Mouse (Mus musculus) hindlimb bud, embryonic 11.5 days (tissue): ENCODE measurements around the gene 4930474N05Rik.

Experiments
- DNase-seq: peaks from one replicate; pipeline ENCODE4 v3.0.0-alpha.2; 2012; ENCODE audit warnings: low read depth, low spot score; ENCODE audit errors: extremely low spot score

4930474N05Rik gene

DNA sequence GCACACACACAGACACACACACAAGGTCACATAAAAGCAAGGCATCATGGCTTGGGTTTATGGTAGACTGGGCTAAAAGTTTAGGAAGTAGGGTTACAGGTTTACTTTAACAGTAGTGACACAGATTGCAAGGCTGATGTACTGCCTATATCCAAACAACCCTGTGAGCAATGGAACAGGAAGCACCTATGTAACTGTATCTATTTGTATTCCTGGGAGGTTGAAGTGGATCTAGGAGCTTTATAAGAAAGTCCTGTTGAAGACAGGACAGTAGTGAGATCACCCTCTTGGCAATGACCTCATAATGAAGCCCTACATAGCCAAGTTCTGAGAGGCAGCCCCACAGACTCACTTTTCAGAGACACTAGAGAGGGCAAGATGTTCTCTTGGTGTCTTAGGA is at the start of gene 4930474N05Rik:
Gene 4930474N05Rik (plus strand): TSS at position 301 of the 400 bp plus-strand sequence.
- no peak for DNase-seq

DNA sequence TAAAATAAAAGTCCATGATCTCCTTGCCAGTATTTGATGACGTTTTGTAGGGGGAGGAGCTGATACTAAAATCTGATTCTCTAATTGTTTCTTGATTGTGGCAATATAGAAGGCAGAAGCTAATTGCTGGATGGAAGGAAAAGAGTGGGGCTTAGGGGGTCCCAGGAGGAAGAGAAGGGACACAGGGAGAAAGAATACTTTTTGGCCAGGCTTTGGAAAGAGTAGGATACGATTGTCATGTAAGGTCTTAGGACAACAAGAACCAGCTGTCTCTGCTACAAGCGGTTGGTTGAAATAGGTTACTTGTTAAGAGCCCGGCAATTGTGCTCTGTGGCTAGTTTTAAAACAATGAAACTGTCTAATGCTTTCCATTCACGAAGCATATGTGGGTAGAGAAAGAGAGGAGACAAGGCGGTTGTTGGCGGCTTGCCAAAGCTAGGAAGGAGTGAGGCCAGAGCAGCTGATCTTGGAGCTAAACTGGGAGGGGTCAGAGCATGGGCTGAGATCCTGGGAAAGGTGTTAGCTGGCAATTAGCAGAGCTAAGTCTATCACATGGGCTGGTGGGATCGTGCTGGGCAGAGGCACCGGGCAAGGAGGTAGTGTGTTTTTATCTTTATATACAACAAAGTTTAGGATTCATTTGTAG is 45.8 kb upstream of the 4930474N05Rik start:
- no peak for DNase-seq

DNA sequence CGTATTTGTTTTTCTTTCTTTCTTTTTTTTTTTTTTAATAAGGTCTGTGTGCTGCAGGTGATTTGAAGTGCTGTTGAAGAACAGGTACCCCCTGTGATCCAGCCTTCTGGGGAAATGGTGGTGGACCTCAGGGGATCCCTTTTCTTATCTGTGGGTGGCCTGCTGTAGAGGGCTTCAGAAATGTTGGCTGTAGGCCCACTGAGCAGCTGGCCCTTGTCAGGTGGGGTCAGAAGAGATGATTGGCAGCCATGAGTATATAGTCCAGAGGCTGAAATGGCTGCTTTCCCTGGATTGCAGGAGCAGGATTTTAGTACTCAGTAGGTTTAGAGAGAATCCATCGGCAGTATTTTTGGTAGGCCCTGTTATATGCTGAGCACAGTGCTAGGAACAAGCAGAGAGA is 41.4 kb upstream of the 4930474N05Rik start:
- DNase-seq: no peak

DNA sequence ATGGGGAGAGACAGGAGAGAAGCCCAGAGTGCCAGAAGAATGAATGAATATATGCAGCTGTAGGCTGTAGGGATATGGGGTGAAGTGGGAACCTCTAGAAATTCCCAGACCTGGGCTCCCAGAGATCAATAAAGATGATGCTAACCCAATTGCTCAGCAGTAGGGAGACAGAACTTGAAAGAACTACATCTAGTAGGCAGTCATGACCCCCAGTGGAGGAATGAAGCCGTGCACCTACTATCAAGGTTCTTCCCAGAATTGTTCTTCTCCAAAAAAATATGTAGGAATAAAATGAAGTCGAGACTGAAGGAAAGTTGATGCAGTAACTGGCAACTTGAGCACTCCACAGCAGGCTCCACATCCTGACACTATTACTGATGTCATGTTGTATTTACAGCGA is 3.8 kb downstream of the 4930474N05Rik start:
- no peak for DNase-seq

DNA sequence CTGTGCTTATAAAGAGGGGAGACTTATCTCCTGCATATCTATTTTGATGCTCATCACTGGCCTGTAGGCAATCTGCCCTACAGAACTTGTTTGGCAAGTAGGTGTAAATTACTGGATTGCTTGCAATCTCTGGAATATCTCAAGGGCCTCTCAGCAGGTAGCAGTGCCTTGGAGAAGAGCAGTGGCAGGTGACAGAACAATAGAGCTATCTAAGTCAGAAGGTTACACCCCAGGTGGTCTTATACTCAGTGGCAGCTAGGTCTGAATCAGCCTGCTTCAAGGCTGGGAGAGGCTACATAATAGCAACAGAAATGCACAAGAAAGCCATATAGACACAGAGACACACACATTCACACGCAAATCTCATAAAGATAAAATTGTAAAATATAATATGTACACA is 4.9 kb downstream of the 4930474N05Rik start:
- DNase-seq: no peak

DNA sequence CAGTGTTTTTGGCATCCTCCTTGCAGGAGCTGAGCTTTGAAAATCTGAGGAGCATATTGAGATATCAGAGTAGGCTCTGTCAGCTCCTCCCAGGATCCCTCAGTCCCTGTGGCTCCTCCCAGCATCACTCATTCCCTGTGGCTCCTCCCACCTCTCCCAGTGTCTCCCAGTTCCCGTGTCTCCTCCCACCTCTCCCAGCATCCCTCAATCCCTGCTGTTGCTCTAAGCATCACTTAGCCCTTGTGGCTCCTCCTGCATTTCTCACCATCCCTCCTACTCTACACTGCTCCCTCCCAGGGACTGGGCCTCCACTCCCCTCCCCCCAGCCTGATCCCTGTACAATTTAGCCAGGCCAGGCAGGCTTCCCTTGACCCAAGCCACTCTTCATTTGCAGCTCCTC is 6.0 kb downstream of the 4930474N05Rik start:
- no peak for DNase-seq

DNA sequence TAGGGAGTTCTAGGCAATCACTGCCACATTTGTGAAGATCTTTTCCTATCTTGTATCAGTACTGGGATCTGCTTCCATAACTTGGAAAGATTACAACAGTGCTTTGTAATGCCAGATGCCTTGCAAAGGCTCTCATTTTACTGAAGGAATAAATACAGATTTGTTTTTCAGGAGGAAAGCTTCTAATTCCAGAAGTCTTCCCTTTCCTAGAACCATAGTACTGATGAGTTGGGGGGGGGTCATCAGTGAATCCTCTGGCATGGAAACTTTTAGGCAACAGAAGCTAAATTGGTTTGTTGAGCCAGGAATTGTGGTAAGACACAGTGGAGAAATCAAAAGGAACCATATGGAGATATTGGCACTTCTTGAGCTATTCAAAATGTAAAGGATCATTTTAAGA is 19.8 kb downstream of the 4930474N05Rik start:
- DNase-seq: no peak

DNA sequence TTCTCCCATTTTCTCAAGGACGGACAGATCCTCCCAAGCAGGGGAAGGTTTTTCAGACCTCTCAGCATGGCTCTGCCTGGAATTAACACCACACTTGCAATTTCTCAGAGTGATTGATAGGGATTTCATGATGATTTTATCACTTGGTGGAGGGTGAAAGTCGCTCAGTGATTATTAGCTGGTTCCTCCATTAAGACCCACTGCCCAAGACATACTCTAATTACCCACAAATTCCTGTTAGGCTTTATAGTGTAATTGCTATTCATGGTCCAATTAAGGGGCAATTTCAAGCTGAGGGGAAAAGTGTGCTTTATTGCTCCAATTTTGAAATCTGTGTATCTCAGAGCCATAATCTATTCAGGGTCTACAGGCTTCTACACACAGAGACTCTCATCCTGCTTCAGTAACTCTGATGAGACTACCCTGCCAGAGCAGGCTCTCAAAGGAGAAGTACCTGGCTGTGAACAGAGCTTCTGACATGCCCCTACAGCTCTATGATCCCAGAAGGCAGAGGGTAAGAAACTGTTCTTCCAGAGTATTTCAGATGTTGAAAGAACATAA is 29.1 kb downstream of the 4930474N05Rik start:
- no peak for DNase-seq

DNA sequence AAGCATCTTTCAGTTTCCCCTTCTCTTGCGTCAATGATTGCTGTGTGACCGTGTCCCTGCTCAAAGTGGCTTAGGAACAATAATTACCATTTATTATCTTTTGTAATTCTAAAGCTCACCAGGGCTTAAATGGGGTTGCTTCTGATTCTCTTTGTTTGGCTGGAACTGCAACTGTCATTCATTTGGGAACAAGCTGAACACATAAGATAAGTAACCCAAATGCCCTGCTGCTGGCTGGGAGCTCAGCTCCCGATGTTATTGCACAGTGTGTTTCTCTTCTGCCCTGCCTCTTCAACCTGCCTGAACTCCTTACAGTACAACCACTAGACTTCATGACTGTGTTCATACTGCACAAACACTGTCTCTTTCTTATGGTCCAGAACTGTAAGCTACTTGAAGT is 41.0 kb downstream of the 4930474N05Rik start:
- no peak for DNase-seq

DNA sequence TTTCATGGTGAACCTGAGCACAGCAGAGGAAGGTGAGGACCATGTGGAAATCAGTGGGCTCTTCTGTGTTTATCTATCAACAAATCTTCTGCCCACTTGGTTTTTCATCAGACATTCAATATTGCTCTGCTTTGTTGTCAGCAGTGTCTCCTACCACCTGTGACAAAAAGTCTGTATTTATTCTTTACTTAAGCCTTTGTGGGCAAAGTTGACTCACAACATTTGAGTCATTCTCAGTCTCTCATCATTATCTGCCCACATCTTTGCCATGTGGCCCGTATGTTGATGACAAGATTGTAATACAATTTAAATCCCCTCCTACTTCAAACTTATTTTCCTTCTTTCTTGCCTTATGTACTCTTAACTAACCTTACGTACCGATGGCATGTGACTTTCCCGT is 43.0 kb downstream of the 4930474N05Rik start:
- DNase-seq: no peak

DNA sequence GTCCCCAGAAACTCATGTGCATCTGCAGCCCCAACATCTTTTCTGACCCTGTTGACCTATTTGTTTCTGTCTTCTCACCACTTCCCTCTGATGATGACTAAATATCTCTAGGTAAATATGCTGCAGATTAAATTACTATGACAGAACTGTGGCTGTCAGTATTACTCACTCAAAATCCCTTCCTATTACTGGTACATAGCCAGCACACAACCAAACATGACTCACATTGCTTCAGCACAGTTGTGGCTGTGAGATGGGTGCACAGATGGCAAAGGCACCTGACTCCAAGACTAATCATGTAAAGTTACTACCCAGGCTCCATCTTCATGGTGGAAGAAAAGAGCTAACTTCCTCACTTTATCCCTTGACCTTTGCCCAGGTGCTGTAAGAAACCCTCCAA is 50.5 kb downstream of the 4930474N05Rik start:
- no peak for DNase-seq
